Mouse (Mus musculus) frontal cortex, adult 2 months (tissue): ENCODE results near the gene Ranbp10. TPM values are rescaled to one million over a fixed set of nuclear protein-coding genes. Genes with fewer than 3 reads are reported as not detected.
A peak's percentile ranks its signal among the peaks of the same experiment; 100 is the strongest.

ENCODE experiments used
- DNase-seq, 2 experiments: peaks; one replicate each; pipeline ENCODE4 v3.0.0; 2022; ENCODE audit warnings: low spot score in 1 of 2; ENCODE audit errors: extremely low spot score in 1 of 2
- polyA plus RNA-seq: library from polyadenylated mRNA; depleted of rRNA; stranded (reverse); fragments of >200 nt; gene quantifications from 2 replicates; pipeline ENCODE4 v1.2.3, GENCODE M21; 2012; rRNA removed

Gene Ranbp10
- polyA plus RNA-seq, result 24.2 and 28.5 TPM in 2 replicates

DNA sequence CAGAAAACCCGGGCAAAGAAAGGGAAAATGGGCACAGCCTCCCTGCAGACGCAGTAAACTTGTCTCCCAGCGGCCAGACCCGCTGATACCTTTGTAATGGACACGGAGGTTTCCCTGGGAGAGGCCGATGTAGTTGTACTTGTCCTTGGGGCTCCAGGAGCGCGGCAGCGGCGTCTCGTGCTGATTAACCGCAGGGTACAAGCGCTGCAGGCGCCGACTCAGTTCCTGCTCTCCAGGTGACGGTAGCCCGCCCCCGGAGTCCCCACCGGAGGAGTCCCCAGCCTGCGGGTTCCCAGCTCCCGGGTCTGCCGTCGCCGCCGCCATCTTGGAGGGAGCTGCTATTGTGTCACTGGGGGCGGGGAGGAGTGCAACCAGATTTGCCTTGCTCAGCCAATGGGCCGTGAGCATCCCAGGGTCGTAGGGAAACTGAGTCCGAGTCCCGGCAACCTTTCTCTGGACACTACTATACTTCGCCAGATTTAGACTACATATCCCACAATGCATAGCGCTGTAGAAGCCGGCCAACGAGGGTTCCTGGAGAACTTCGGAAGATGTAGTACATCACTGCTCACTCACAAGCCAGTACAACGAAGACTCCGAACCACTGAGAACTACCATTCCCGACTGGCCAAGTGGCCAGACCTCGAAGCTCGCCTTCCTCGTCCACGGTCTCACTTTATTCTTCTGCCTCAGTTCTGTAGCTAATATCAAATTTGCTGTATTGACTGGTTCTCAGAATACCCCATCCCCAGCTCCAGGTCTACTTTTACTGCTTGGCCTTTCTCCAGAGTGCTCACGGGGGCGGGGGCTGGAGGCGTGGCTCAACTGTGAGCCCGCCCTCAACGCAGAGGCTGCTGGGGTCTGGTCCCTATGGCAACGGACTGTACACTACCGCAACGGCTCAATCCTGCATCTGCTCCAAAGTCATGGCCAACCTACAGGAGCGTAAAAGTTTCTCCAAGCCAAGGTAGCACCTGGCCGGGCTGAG is at the start of gene Ranbp10, which contains the start of gene Tsnaxip1:
Gene Ranbp10 (minus strand): TSS at position 490 of the 988 bp plus-strand sequence.
Gene Tsnaxip1 (plus strand): TSS at position 871 of the 988 bp plus-strand sequence.
- peak; percentile 99 for DNase-seq

- no peak for DNase-seq
Measured at GRCm38 (mm10) chr8:105874301-105874700, 47.2 kb upstream of the Ranbp10 start.

DNA sequence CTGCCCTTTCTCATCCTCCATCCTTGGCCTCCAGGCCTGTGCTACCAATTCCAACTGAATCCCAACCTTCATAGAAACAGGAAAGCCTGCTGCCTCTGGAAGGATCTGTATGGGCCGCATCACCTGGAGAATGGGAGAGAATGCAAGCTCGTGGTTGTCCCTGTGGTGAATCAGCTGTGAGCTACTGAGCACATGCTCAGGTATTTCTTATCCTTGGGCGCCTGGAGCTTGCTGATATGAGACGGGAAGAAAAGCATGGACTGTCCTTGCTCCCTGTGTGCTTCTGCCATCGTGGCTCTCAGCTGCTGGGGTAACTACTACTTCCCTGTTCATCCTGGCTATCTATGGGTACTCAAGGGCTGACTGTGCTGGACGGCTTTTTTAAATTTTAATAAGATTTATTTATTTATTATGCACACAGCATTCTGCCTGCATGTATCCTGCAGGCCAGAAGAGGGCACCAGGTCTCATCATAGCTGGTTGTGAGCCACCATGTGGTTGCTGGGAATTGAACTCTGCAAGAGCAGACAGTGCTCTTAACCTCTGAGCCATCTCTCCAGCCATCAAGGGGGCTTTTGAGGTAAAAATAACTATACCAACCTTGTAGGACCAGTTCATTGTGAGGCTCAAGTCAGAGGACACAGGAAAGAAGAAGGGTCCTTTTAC is 39.3 kb upstream of the Ranbp10 start:
- no peak for DNase-seq

DNA sequence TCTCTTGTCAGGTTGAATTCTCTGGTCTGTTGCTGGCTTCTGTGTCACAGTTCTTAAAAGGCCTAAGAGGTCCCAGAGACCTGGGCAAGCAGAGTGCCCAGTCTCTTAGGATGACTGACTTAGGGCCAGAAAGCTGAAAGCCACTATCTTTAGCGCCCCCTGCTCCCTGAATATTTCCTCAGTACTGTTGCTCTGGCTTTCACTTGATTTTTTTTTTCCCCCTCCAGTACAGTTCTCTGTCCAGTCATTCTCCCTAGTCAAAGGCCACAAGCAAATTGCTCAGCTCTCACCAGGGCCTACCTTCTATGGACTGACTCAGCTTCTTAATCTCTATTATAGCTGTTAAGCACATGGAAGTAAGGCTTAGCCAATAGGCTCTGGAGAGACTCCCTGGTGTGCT is 34.8 kb upstream of the Ranbp10 start:
- DNase-seq, result no peak

DNA sequence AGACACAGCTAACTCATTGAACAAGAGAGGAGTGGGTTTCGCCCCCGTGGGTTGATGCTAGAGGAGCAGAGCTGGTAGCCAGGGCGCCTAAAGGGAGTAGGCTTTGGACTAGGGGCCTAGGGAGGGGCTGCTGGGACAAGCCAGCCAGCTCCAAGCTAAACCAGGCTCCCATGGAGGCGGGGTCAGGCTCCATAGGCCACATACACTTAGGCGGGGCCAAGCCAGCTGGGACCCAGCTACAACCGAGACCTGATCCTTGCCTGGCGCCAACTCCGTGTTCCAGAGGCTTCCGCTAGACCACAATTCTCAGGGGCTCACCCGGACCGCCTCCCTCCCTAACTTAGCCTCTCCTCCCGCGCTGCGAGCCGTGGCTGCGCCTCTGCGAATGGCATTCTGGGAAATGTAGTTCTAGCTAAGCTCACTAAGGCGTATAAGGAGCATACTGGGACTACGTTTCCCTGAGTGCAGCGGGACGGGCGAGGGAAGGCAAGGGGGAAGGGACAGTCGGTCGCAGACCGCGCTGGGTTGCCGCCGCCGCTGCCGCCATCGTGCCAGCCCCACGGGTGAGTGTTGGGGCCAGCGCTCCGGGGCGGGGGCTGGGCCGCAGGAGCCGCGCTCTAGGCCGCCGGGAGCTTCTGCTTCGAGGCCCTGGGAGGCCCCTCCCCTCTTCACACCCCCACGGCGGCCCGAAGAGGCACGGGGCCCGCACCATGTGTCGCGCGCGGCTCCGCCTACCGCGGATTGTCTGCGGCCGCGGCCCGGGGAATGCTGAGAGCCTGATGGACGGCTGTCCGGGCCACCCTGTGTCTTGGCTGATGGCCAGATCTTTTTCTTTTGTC is 33.2 kb upstream of the Ranbp10 start, which contains the start of gene Nutf2:
Gene Nutf2 (plus strand): TSS at position 438 of the 839 bp plus-strand sequence.
- DNase-seq, result peak; percentile 95 to 96

- DNase-seq, result no peak
Measured at GRCm38 (mm10) chr8:105859314-105859713, 32.2 kb upstream of the Ranbp10 start.

DNA sequence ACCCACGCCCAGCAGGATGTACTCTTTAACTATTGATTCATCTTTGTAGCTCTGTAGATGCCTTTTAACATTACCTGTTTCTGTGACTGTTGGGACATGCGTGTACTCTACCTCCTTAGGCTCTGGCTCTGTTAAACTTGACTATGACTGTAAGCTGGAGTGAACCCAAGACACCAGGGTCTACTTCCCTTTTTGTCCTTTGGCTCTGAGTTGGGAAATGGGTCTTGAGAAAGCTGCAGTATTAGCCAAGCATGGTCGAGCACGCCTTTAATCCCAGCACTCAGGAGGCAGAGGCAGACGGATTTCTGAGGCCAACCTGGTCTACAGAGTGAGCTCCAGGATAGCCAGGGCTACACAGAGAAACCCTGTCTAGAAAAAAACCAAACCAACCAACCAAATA is 31.3 kb upstream of the Ranbp10 start:
- DNase-seq, result no peak

DNA sequence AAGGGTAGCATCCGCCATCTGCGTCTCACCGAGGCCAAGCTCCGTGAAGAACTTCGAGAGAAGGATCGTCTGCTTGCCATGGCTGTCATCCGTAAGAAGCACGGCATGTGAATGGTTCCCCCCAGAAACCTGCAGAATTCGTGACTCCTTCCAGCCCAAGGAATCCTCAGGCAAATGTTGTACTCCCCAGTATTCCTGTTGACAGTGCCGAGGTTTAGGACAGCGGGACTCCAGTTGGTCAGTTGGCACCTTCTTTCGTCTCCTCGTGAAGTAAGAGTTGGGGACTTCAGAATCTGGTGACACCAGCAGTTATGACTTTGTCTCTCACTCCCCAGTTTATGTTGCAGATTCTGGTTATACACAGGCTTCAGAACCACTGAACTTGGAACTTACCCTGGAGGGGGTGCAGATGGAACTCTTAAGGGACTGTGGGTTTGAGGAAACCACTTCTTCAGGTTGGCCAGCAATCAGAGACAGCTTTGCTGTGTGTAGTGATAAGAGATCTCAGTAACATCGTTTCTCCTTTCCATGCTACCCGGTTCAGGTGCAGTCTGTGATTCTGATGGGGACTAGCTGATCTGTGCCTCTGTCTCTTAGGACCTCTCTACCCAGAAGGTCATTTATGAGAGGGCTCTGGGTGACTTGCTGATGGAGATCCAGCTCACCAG is 29.2 kb upstream of the Ranbp10 start:
- no peak for DNase-seq

- DNase-seq, result peak in 1 of 2 experiments; percentile 54
Measured at GRCm38 (mm10) chr8:105855248-105856167, 28.4 kb upstream of the Ranbp10 start.

DNA sequence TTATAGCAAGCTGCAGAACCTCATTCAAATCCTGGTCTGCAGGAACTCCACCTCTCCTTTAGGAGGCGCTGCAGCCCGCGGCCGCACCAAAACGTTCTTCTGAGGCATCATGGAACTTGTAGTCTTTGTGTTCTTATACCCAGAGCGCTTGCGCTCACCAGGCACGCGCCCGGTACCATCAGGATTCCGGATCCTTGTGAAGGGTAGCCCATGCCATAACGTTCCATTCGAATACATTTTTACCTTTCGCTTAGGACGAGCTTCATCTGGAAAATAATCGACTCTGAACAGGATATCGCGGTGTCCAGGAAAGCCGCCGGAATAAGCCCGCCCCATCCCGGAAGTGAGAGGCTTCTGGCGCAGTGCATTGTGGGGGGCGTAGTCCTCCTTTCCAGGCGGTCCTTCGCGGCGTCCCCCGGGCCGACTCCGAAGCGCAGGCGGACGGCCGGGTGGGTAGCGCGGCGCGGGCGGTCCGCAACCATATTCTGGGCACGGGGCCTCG is 27.6 kb upstream of the Ranbp10 start, which contains the start of gene Thap11:
Gene Thap11 (plus strand): TSS at position 418 of the 502 bp plus-strand sequence.
- peak; percentile 78 to 92 for DNase-seq

GRCm38 (mm10) chr8:105854303-105854702 is 27.2 kb upstream of the Ranbp10 start:
- no peak for DNase-seq

DNA sequence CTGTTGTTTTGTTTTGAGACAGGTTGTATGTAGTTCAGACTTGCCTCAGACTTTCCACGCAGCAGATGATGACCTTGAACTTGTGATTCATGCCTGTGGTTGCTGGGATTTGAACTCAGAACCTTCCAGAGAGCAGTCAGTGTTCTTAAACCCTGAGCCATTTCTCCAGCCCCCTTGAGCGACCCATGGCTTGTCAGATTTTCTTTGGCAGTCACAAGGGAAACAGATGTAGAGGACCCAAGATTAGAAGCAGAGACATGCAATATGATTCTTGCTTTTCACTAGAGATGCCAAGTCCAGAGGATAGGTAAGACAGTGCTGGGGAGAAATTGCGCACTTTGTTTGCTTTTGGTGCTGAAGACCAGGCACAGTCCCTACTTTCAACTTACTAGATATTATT is 26.0 kb upstream of the Ranbp10 start, which contains the start of gene Cenpt:
Gene Cenpt (minus strand): TSS at position 101 of the 400 bp plus-strand sequence.
- DNase-seq, result no peak

DNA sequence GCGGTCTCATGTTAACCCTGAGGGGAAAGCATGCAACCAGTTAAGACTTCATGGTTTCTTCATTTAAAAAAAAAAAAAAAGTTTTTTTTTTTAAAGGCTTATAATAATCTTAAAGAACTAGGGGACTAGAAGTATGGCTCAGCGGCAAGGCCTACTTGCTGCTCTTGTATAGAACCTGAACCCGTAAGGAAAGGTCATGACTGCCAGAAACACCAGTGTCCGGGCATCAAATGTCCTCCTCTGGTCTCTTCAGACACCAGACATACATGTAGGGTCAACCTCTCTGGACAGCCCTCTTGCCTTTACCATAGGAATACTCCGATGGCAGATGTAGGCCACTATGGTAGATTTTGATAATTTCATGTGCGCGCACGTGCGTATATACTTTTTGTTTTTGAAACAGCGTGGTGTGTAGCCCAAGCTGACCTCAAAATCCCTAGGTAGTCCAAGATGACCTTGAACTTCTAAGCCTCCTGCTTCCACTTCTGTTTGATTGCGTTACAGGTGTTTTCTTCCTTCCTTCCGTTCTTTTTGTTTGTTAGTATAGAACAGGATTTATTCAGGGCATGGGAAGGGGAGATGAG is 25.1 kb upstream of the Ranbp10 start:
- no peak for DNase-seq

GRCm38 (mm10) chr8:105851651-105852143 is 24.5 kb upstream of the Ranbp10 start:
- DNase-seq, result peak; percentile 84 to 93

DNA sequence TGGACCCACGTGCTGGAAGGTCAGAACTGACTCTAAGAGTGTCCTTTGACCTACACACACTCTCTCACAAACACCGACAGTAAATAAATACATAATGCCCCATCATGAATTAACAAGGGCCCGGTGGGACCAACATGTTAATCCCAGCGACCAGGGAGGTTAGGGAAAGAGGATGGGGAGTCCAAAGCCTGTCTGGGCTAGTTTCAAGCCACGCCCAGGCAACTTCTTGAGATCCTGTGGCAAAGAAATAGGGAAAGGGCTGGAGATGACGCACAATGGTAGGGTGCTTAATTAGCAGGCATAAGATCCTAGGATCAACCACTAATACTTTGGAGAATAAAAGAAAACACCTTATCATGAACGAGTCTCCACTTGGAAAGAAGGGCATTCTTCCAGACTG is 23.5 kb upstream of the Ranbp10 start:
- no peak for DNase-seq

GRCm38 (mm10) chr8:105850014-105850413 is 22.9 kb upstream of the Ranbp10 start:
- DNase-seq, result no peak

- no peak for DNase-seq
Measured at GRCm38 (mm10) chr8:105846678-105847077, 19.5 kb upstream of the Ranbp10 start.

DNA sequence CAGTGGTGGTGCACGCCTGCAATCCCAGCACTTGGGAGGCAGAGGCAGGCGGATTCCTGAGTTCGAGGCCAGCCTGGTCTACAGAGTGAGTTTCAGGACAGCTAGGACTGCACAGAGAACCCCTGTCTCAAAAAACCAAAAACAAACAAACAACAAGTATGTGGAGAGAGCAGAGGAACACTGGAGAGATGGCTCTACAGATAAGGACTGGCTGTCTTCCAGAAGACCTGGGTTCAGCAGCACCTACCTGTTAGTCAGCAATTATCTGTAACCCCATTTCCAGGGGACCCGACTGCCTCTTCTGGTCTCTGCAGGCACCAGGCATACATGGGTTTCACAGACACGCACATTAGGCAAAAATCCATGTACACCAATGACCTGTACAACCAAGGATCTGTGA is 12.1 kb upstream of the Ranbp10 start:
- DNase-seq, result no peak
